Mouse (Mus musculus) neutrophil, adult 59 days (primary cell): ENCODE results near the gene Enoph1. TPM values are rescaled to one million over a fixed set of nuclear protein-coding genes. Genes with fewer than 3 reads are reported as not detected.

Experiments
- total RNA-seq, 2 experiments: library from RNA; stranded (reverse); gene quantifications; 1 replicate in 1 of 2; 2 replicates in 1 of 2; pipeline ENCODE4 v1.2.4; 2023

Enoph1 gene
- total RNA-seq = 10 to 100 TPM; 12.6 to 19.9 TPM

GRCm38 (mm10) chr5:100039602-100040142 is at the start of gene Enoph1, which contains the start of gene Hnrnpdl:
Gene Enoph1 (plus strand): TSS chr5:100039985.
Gene Hnrnpdl (minus strand): TSS chr5:100039664.

Other genes starting within 250 kb of the Enoph1 start
- gene Vamp9, start 133.7 kb upstream of the Enoph1 start, total RNA-seq = not detected
- 100 to 1,000 TPM; 219 to 230 TPM for gene Hnrnpd, start 61.0 kb upstream of the Enoph1 start, total RNA-seq
- gene 4930524J08Rik, start 60.9 kb upstream of the Enoph1 start, total RNA-seq = 1 to 10 TPM in 1 of 2 experiments, under 1 TPM in 1; 0.93 to 2.4 TPM
- 100 to 1,000 TPM; 158 to 164 TPM for gene Hnrnpdl, start 321 bp upstream of the Enoph1 start, total RNA-seq
- not detected for gene Tmem150c, start 119.8 kb downstream of the Enoph1 start, total RNA-seq